Mouse (Mus musculus) brain, adult 2 months (tissue): Measurements from ENCODE around the gene Il1rapl2.
A peak's percentile ranks its signal among the peaks of the same experiment; 100 is the strongest.
"Not testable (repeated sequence)": the region's sequence is repeated elsewhere in the genome, so short reads cannot be mapped to it uniquely, and the experiment has no call there.

Source experiments
- DNase-seq: peaks from one replicate; pipeline ENCODE4 v3.0.0; 2011; ENCODE audit warnings: low read depth, low spot score

Gene Il1rapl2

DNA sequence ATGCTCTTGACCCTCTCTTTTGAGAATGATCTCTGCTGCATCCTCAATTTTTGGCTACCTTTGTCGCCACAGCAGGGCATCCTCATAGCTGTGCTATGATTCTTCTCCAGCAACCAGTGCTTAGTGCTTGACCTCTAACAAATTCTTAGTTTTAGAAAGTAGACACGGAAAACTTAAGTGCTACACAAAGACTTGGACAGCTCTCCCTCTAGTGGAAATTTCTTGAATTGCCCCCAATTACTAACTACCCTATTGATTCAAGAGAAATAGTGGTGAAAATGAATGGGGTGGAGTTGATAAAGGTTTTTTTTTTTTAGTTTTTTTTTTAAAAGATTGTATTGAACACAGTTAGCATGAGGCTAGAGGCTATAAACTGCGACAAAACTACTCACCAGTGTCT lies 599.7 kb downstream of the Il1rapl2 start:
- DNase-seq, result peak; percentile 50

DNA sequence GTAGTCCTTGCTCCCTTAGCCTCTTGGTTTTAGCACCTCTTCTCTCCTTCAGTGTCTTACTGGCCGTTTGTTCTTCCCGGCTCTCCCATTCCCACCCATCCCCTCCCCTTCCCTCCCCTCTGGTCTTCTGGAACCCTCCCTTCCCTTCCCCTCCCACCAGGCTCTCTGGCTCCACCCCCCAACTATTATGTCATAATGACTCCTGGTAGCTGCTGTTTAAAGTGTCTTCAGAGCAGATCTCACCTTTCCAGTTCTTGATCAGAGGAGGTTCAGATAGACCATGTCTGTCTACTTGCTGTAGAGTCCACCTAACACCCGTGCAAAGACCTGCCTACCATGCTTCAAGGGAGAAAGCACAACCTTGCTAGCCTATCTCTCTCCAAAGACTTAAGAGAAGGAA lies 639.1 kb downstream of the Il1rapl2 start, which contains the start of gene Tex13a:
TSS of gene Tex13a (minus strand) at position 101 of the 400 bp plus-strand sequence.
- no peak for DNase-seq

- no peak for DNase-seq
Observed at GRCm38 (mm10) chrX:138234626-138235025, 664.2 kb downstream of the Il1rapl2 start.

DNA sequence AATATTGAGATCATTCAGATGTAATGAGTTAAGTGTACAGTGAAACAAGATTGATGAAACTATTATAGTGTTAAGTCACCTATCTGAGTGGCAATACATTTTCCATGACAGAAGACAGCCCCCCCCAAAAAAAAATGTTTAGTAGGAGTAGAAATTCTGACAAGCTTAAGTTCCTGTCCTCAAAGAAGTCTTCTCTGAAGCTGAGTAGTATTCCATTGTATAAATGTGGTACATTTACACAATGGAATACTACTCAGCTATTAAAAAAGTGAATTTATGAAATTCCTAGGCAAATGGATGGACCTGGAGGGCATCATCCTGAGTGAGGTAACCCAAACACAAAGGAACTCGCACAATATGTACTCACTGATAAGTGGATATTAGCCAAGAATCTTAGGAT lies 778.3 kb downstream of the Il1rapl2 start:
- DNase-seq, result not testable (repeated sequence)

GRCm38 (mm10) chrX:138433794-138434193 lies 863.4 kb downstream of the Il1rapl2 start:
- DNase-seq, result peak; percentile 14

DNA sequence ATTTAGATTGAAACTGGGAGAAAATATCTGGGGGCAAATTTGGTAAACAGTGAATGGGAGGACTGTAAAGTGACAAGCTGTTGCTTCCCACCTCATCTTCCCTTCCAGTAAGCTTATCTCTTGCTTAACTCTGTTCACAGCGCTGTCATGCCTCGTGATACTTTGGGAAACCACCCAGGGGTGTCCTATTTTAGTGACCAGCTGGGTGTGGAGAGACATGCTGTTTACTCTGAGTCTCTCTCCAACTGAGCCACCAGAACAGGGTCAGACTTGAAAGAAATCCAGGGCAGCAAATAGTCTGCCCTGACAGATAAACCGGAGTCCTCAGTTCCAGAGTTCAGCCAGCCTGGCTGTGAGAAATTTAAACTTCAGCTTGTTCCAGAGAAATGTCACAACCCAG lies 867.5 kb downstream of the Il1rapl2 start:
- peak; percentile 9 for DNase-seq

GRCm38 (mm10) chrX:138449856-138450255 lies 879.4 kb downstream of the Il1rapl2 start:
- DNase-seq, result no peak

- peak; percentile 36 for DNase-seq
Observed at GRCm38 (mm10) chrX:138478488-138478887, 908.1 kb downstream of the Il1rapl2 start.

GRCm38 (mm10) chrX:138500510-138500909 lies 930.1 kb downstream of the Il1rapl2 start:
- DNase-seq, result no peak

GRCm38 (mm10) chrX:138505049-138505448 lies 934.6 kb downstream of the Il1rapl2 start:
- peak; percentile 5 for DNase-seq

DNA sequence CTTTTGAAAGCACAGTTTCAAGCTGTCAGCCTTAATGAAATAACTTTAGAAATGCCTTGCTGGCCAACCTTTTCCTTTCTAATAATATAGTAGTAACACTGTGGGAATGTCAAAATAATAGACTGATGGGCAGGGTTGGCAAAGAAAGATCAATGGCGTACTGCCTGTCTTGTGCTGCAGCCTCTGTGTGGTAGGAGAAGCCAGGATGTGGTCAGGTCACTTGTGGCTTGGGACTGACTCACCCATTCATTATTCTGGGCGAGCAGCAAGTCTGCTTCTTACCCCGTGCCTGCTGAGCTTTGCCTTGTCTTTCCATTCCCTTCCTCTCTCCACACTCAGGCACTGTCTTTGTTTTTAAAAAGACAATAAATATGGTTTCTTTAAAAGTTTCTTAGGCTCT lies 1049.7 kb downstream of the Il1rapl2 start:
- DNase-seq, result no peak

GRCm38 (mm10) chrX:138625311-138625710 lies 1054.9 kb downstream of the Il1rapl2 start:
- peak; percentile 0 for DNase-seq

DNA sequence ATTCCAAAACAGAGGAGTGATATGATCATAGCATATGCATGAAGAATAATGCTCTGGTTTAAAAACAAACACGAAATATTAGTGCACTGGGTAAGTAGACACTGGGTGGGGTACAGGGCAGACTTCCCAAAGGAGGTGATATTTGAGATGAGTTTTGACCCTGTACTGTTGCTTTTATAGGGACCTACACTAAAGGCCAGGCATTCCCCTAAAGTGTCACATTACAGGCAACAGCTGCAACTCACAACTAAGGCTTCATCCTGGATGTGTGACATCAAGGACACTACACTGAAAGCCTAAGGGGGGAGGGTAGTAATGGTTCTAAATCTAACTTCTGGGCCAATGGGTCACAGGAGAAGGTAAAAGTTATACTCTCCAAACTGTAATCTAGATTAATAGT lies 1152.0 kb downstream of the Il1rapl2 start:
- DNase-seq, result no peak

GRCm38 (mm10) chrX:138800958-138801357 lies 1230.5 kb downstream of the Il1rapl2 start:
- DNase-seq, result no peak

- DNase-seq, result peak; percentile 25
Observed at GRCm38 (mm10) chrX:138831876-138832275, 1261.5 kb downstream of the Il1rapl2 start.

- no peak for DNase-seq
Observed at GRCm38 (mm10) chrX:138833894-138834293, 1263.5 kb downstream of the Il1rapl2 start.

GRCm38 (mm10) chrX:138838381-138838780 lies 1268.0 kb downstream of the Il1rapl2 start:
- no peak for DNase-seq
